Mouse (Mus musculus) embryo, embryonic 9.5 days (tissue): ENCODE data around the gene Zdhhc6.

Experiments
- DNase-seq: peaks from one replicate; pipeline ENCODE4 v3.0.0-alpha.2; 2017; ENCODE audit errors: extremely low spot score

The Zdhhc6 gene

GRCm38 (mm10) chr19:55315452-55316108 is at the start of gene Zdhhc6:
Gene Zdhhc6, minus strand, starts transcription at chr19:55316032.
- peak; percentile 89 for DNase-seq

- no peak for DNase-seq
Measured at GRCm38 (mm10) chr19:55362606-55363005, 46.8 kb upstream of the Zdhhc6 start.

- DNase-seq = no peak
Measured at GRCm38 (mm10) chr19:55350673-55351378, 35.0 kb upstream of the Zdhhc6 start.

GRCm38 (mm10) chr19:55348187-55348586 is 32.4 kb upstream of the Zdhhc6 start:
- no peak for DNase-seq

- DNase-seq = no peak
Measured at GRCm38 (mm10) chr19:55343274-55343673, 27.4 kb upstream of the Zdhhc6 start.

GRCm38 (mm10) chr19:55342423-55342822 is 26.6 kb upstream of the Zdhhc6 start:
- DNase-seq = no peak

- DNase-seq = no peak
Measured at GRCm38 (mm10) chr19:55341377-55341776, 25.5 kb upstream of the Zdhhc6 start.

GRCm38 (mm10) chr19:55340521-55340920 is 24.7 kb upstream of the Zdhhc6 start:
- no peak for DNase-seq

GRCm38 (mm10) chr19:55337664-55338063 is 21.8 kb upstream of the Zdhhc6 start:
- DNase-seq = no peak

GRCm38 (mm10) chr19:55337066-55337465 is 21.2 kb upstream of the Zdhhc6 start:
- DNase-seq = no peak

- no peak for DNase-seq
Measured at GRCm38 (mm10) chr19:55336441-55336840, 20.6 kb upstream of the Zdhhc6 start.

GRCm38 (mm10) chr19:55335881-55336280 is 20.0 kb upstream of the Zdhhc6 start:
- DNase-seq = peak; percentile 10

- DNase-seq = peak; percentile 76
Measured at GRCm38 (mm10) chr19:55332641-55333268, 16.9 kb upstream of the Zdhhc6 start.

- no peak for DNase-seq
Measured at GRCm38 (mm10) chr19:55331776-55332175, 15.9 kb upstream of the Zdhhc6 start.

- DNase-seq = no peak
Measured at GRCm38 (mm10) chr19:55327510-55327909, 11.7 kb upstream of the Zdhhc6 start.

- no peak for DNase-seq
Measured at GRCm38 (mm10) chr19:55322604-55323003, 6.8 kb upstream of the Zdhhc6 start.

GRCm38 (mm10) chr19:55319521-55319920 is 3.7 kb upstream of the Zdhhc6 start:
- DNase-seq = no peak

GRCm38 (mm10) chr19:55319036-55319435 is 3.2 kb upstream of the Zdhhc6 start:
- DNase-seq = no peak

GRCm38 (mm10) chr19:55316901-55317300 is 1.1 kb upstream of the Zdhhc6 start:
- DNase-seq = no peak

- peak; percentile 90 for DNase-seq
Measured at GRCm38 (mm10) chr19:55316109-55316714, 380 bp upstream of the Zdhhc6 start, which contains the start of gene Vti1a. Gene Vti1a, plus strand, starts transcription at chr19:55316295.

- DNase-seq = no peak
Measured at GRCm38 (mm10) chr19:55313649-55314048, 2.2 kb downstream of the Zdhhc6 start.

- DNase-seq = no peak
Measured at GRCm38 (mm10) chr19:55311874-55312273, 4.0 kb downstream of the Zdhhc6 start.
